Mouse (Mus musculus) heart, postnatal 4 days (tissue): ENCODE data around the gene Gm3424. TPM values are rescaled to one million over a fixed set of nuclear protein-coding genes. Genes with fewer than 3 reads are reported as not detected.
"Not testable (repeated sequence)": the region's sequence is repeated elsewhere in the genome, so short reads cannot be mapped to it uniquely, and the experiment has no call there.

ENCODE experiments used
- DNase-seq: peaks from one replicate; pipeline ENCODE4 v3.0.0; 2021
- total RNA-seq, 2 experiments: library from RNA; stranded (reverse); gene quantifications; 2 replicates each; pipeline ENCODE4 v1.2.3; 2021

The Gm3424 gene
- not detected for total RNA-seq

- not testable (repeated sequence) for DNase-seq
These were observed at the start of gene Gm3424 for GRCm38 (mm10) chr14:5830229-5830628. Gene Gm3424 (minus strand): TSS chr14:5830329.

GRCm38 (mm10) chr14:5879791-5880190, 49.7 kb upstream of the Gm3424 start:
- not testable (repeated sequence) for DNase-seq

- peak; percentile 31 for DNase-seq
These were observed 49.0 kb upstream of the Gm3424 start for GRCm38 (mm10) chr14:5879136-5879535.

GRCm38 (mm10) chr14:5855911-5856310, 25.8 kb upstream of the Gm3424 start:
- peak; percentile 4 for DNase-seq

DNA sequence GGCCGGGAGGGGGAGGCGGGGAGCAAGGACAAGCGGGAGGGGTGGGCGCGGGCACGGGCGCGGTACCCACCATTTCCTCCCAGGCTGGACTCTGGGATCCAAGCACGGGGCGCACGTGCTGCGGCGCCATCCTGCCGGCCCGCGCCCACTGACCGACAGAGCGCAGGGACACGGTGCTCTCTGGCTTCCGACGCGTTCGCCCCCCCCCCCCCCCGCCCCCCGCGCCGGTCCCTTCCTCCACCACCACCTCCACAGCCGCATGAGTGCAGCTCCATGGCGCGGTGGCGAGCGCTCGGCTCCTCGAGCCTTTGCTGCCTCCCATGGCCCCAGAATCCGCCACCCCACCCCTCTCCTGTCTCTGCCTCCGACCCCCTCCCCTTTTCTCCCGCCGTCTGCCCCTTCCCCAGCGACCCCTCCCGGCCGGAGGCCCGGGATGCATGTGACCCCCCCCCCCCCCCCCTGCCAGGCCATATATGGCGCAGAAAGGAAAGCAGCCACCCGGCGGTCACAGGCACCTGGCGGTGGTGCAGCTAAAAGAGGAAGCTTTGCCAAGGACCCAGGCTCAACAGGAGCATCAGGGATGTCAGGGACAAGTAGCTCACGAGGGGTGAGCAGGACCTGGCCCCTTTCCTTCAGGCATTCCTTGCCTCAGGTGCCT, 17.3 kb downstream of the Gm3424 start:
- DNase-seq: not testable (repeated sequence)

- DNase-seq: not testable (repeated sequence)
These were observed 22.2 kb downstream of the Gm3424 start, which contains the start of gene Gm3383 for GRCm38 (mm10) chr14:5807882-5808281. Gene Gm3383 (minus strand): TSS chr14:5807982.

Other genes with a start within 250 kb of the Gm3424 start
- not detected for gene Gm8265, start 197.3 kb downstream of the Gm3424 start, total RNA-seq
- gene Gm9603, start 142.9 kb downstream of the Gm3424 start, total RNA-seq: not detected
- gene Gm3373, start 88.8 kb downstream of the Gm3424 start, total RNA-seq: under 1 TPM; 0.19 to 0.77 TPM
- 1 to 10 TPM; 1.8 to 1.9 TPM for gene Gm3383, start 22.3 kb downstream of the Gm3424 start, total RNA-seq
- gene Gm8237, start 50.1 kb upstream of the Gm3424 start, total RNA-seq: 1 to 10 TPM; 1.1 to 1.4 TPM
- under 1 TPM; 0.29 to 0.41 TPM for gene Gm3248, start 131.4 kb upstream of the Gm3424 start, total RNA-seq
- not detected for gene Gm3453, start 148.8 kb upstream of the Gm3424 start, total RNA-seq
- gene Gm6337, start 227.9 kb upstream of the Gm3424 start, total RNA-seq: not detected